Mouse (Mus musculus) cerebellum, adult 2 months (tissue): ENCODE results near the gene Crhr2. TPM values are rescaled to one million over a fixed set of nuclear protein-coding genes. Genes with fewer than 3 reads are reported as not detected.

Experiments used
- DNase-seq, 2 experiments: peaks; one replicate each; pipeline ENCODE4 v3.0.0; 2021
- H3K27ac ChIP-seq: fragments of 200-500 bp; 2 replicates; pipeline ENCODE4 v1.5.1; 2012; ENCODE audit warnings: low read length, control low read depth, inconsistent platforms; ENCODE audit not compliant: insufficient read depth
- H3K27me3 ChIP-seq: fragments of 200-500 bp; 2 replicates; pipeline ENCODE4 v1.6.1; 2012; ENCODE audit warnings: inconsistent platforms, mild to moderate bottlenecking, low read length, moderate library complexity; ENCODE audit not compliant: control insufficient read depth, insufficient read depth
- H3K4me1 ChIP-seq: fragments of 200-500 bp; 2 replicates; pipeline ENCODE4 v1.6.1; 2011; ENCODE audit warnings: low read length; ENCODE audit not compliant: control insufficient read depth, insufficient read depth
- H3K4me3 ChIP-seq: fragments of 200-500 bp; replicated peaks from 2 replicates; pipeline ENCODE3; 2011; ENCODE audit warnings: mild to moderate bottlenecking, low read depth, low read length, control low read depth; ENCODE audit not compliant: insufficient read depth
- CTCF ChIP-seq: fragments of 200-500 bp; IDR thresholded peaks from 2 replicates; pipeline ENCODE4 v1.5.1; 2011; ENCODE audit warnings: low read depth, mild to moderate bottlenecking, control low read depth, low read length, moderate library complexity, borderline replicate concordance; ENCODE audit not compliant: insufficient read depth
- POLR2A ChIP-seq: fragments of 200-500 bp; IDR thresholded peaks from 2 replicates; pipeline ENCODE4 v1.6.1; 2011; ENCODE audit warnings: low read length, control low read depth, borderline replicate concordance; ENCODE audit not compliant: insufficient read depth
- WGBS: fragments of 180-500 bp; shearing (Covaris S2); methylation state at CpG from one replicate; pipeline ENCODE4 v1.1.7; 2018; 5-methylcytosine and 5-hydroxymethylcytosine counted together
- polyA plus RNA-seq: library from polyadenylated mRNA; depleted of rRNA; stranded (reverse); fragments of >200 nt; gene quantifications from 2 replicates; pipeline ENCODE4 v1.2.3, GENCODE M21; 2012

The Crhr2 gene
- polyA plus RNA-seq, 1 experiment = 1.8 TPM

DNA sequence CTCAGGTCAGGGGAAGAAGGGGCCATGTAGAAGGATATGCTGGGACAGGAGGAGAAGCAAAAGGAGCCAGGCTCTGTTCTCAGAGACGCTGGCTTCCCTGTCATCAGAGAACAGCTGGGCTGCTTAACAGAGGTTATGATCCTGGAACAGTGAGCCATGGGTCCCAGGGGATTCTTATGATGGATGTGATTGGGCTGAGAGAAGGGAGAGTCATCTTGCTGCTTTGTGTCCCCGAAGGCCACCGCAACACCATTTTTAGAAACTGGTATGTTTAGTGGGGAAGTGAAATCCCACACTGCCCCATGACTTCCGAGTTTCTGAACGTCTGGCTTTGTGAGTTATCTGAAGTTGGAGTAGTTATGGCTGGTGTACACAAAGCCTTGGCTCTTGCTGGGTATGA is 12.5 kb upstream of the Crhr2 start:
- Histone ChIP-seq H3K27me3 (no peaks in the 10 kb centered on the region), H3K27ac (no peak overlapping the region), H3K4me1 (no peaks in the 10 kb centered on the region), H3K4me3 (no peak overlapping the region)
- TF ChIP-seq POLR2A (no peak), CTCF (no peak)
- 67% methylated on average over 5 of the region's 5 CpGs for WGBS
- DNase-seq = no peak

- Histone ChIP-seq H3K27ac (no peak overlapping the region), H3K4me1 (no peaks in the 10 kb centered on the region), H3K4me3 (no peak overlapping the region), H3K27me3 (no peaks in the 10 kb centered on the region)
- no peak for DNase-seq
- TF ChIP-seq CTCF = no peak
- no peak for TF ChIP-seq POLR2A
Measured at GRCm38 (mm10) chr6:55138343-55138742, 5.5 kb upstream of the Crhr2 start.

GRCm38 (mm10) chr6:55133425-55133824 is 609 bp upstream of the Crhr2 start:
- 91% methylated on average over 1 of the region's 1 CpGs for WGBS
- TF ChIP-seq POLR2A (no peak), CTCF (no peak)
- DNase-seq = no peak
- Histone ChIP-seq H3K27me3 (no peaks in the 10 kb centered on the region), H3K4me3 (no peak overlapping the region), H3K4me1 (no peaks in the 10 kb centered on the region), H3K27ac (no peak overlapping the region)

GRCm38 (mm10) chr6:55131301-55131700 is 1.5 kb downstream of the Crhr2 start:
- 87% methylated on average over 4 of the region's 4 CpGs for WGBS
- Histone ChIP-seq H3K4me1 (no peaks in the 10 kb centered on the region), H3K4me3 (no peak overlapping the region), H3K27me3 (no peaks in the 10 kb centered on the region), H3K27ac (no peak overlapping the region)
- no peak for DNase-seq
- TF ChIP-seq CTCF (no peak), POLR2A (no peak)

DNA sequence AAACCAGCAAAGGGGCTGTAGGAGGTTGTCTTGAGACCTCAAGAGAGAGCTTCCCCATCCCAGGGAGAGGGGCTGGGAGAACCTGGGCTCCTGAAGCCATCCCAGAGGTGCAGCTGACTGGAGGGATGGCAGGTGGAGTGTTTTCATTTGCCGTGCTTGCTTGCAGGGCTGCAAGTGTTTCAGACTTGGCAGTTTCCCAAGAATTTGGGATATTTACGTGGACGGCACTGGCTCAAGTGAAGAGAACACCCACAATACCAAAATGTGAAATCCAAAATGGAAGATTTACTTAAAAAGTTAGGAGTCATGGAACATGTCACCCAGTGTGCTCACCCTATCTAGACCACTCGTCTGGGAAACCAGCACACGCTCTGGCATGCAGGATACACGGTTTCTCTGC is 2.2 kb downstream of the Crhr2 start:
- no peak for DNase-seq
- Histone ChIP-seq H3K27me3 (no peaks in the 10 kb centered on the region), H3K27ac (no peak overlapping the region), H3K4me1 (no peaks in the 10 kb centered on the region), H3K4me3 (no peak overlapping the region)
- WGBS = 53% methylated on average over 6 of the region's 6 CpGs
- TF ChIP-seq CTCF (no peak), POLR2A (no peak)

- Histone ChIP-seq H3K4me1 (no peaks in the 10 kb centered on the region), H3K27ac (no peak overlapping the region), H3K27me3 (no peaks in the 10 kb centered on the region), H3K4me3 (no peak overlapping the region)
- TF ChIP-seq CTCF (no peak), POLR2A (no peak)
- no peak for DNase-seq
Measured at GRCm38 (mm10) chr6:55128391-55128790, 4.4 kb downstream of the Crhr2 start.

- TF ChIP-seq POLR2A = no peak
- no peak for TF ChIP-seq CTCF
- Histone ChIP-seq H3K27ac (no peak overlapping the region), H3K4me1 (no peaks in the 10 kb centered on the region), H3K4me3 (no peak overlapping the region), H3K27me3 (no peaks in the 10 kb centered on the region)
- WGBS = 63% methylated on average over 5 of the region's 5 CpGs
- no peak for DNase-seq
Measured at GRCm38 (mm10) chr6:55126576-55126975, 6.2 kb downstream of the Crhr2 start.

DNA sequence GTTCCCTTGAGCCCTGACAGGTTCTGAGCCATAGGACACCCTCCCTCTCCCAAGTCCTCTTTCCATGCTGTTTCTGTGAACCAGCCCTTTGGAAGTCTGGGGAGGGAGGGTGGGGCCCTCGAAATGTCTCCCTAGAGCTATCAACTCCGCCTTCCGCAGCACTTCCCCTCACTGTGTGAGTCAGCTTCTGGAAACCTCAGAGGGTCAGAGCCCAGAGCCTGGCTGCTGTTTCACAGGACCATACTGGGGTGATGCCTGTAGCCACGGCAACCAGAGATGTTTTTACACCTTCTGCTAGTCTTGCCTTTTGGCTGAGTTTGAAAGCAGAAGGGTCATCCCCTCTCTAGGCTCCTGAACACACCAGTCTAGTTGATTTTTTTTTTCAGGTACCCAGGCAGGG is 9.8 kb downstream of the Crhr2 start:
- Histone ChIP-seq H3K27ac (no peak overlapping the region), H3K4me1 (no peaks in the 10 kb centered on the region), H3K4me3 (no peak overlapping the region), H3K27me3 (no peaks in the 10 kb centered on the region)
- whole genome bisulfite sequencing = 69% methylated on average over 4 of the region's 4 CpGs
- no peak for DNase-seq
- TF ChIP-seq CTCF (no peak), POLR2A (no peak)
